Mouse (Mus musculus): Measurements from ENCODE around the gene Ccne1. TPM values are rescaled to one million over a fixed set of nuclear protein-coding genes. Genes with fewer than 3 reads are reported as not detected.
A peak's percentile ranks its signal among the peaks of the same experiment; 100 is the strongest.
"Not testable (repeated sequence)": the region's sequence is repeated elsewhere in the genome, so short reads cannot be mapped to it uniquely, and the experiment has no call there.

The Ccne1 gene
- polyA plus RNA-seq, 1 experiment from 2014 or later, result 101 TPM

DNA sequence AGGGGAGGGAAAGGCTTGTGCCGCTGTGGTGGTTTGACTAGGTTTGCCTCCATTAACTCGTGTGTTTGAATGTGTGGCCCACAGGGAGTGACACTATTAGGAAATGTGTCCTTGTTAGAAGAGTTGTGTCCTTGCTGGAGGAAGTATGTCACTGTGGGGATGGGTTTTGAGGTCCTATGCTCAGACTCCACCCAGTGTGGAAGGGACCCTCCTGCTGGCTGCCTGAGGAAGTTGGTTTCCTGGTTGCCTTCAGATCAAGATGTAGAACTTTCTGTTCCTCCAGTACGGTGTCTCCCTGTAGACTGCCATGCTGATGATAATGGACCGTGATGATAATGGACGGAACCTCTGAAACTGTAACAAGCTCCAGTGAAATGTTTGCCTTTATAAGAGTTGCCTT lies 27.1 kb upstream of the Ccne1 start:
- no peak overlapping the region for H3K4me3 ChIP-seq (ENCODE audit: low read depth, low read length)
- no peak overlapping the region for H3K9ac ChIP-seq (replicated peaks; ENCODE audit: low read length)
- no peaks in the 10 kb centered on the region for H3K9me3 ChIP-seq (replicated peaks; ENCODE audit: control insufficient read depth, low read length)
- H3K27me3 ChIP-seq (ENCODE audit: control insufficient read depth, insufficient read depth, low read length), result no peaks in the 10 kb centered on the region
- 88% methylated on average over 5 of the region's 5 CpGs for WGBS
- ATAC-seq (replicated peaks; ENCODE audit: insufficient number of reproducible peaks, low FRiP score, low TSS enrichment, low read depth), result no peak
- H3K27ac ChIP-seq (replicated peaks; ENCODE audit: low read depth, low read length), result no peak overlapping the region
- DNase-seq (ENCODE audit: low spot score), result no peak
- 0 out of 2 replicates have a peak, but pooled peaks cover 2% of the 10 kb centered on the region for H3K4me1 ChIP-seq (ENCODE audit: control insufficient read depth, insufficient read depth, low read length)
- no peaks in the 10 kb centered on the region for H3K36me3 ChIP-seq (replicated peaks; ENCODE audit: control insufficient read depth, insufficient read depth, low read depth, low read length)
- H3K4me2 ChIP-seq (ENCODE audit: low read depth, low read length), result no peak overlapping the region

DNA sequence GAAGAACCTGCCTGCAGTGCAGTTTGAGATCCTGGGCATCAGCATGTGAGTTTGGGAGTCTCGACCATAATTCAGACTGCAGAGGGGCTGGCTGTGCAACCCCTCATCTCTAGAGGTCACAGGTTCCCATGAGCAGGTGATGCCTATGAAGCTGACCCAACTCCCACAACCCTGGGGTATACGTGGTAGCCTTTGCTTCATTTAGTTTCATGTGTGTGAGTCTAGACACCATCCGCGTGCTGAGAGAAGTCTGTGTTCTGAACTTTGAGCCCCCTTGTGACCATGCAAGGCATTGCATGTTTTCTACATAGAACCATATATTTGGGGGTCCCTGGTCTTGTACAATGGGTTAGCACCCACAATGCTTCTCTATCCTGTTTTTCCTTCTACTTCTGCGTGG lies 23.9 kb upstream of the Ccne1 start:
- 36% methylated on average over 5 of the region's 5 CpGs for WGBS
- H3K9me3 ChIP-seq (replicated peaks; ENCODE audit: control insufficient read depth, low read length), result no peaks in the 10 kb centered on the region
- H3K36me3 ChIP-seq (replicated peaks; ENCODE audit: control insufficient read depth, insufficient read depth, low read depth, low read length), result no peaks in the 10 kb centered on the region
- no peaks in the 10 kb centered on the region for H3K27me3 ChIP-seq (ENCODE audit: control insufficient read depth, insufficient read depth, low read length)
- no peak overlapping the region for H3K9ac ChIP-seq (replicated peaks; ENCODE audit: low read length)
- no peak overlapping the region for H3K4me3 ChIP-seq (ENCODE audit: low read depth, low read length)
- DNase-seq (ENCODE audit: low spot score), result peak; percentile 74
- H3K4me1 ChIP-seq (ENCODE audit: control insufficient read depth, insufficient read depth, low read length), result 0 out of 2 replicates have a peak, but pooled peaks cover 2% of the 10 kb centered on the region
- H3K27ac ChIP-seq (replicated peaks; ENCODE audit: low read depth, low read length), result no peak overlapping the region
- no peak for ATAC-seq (replicated peaks; ENCODE audit: insufficient number of reproducible peaks, low FRiP score, low TSS enrichment, low read depth)
- H3K4me2 ChIP-seq (ENCODE audit: low read depth, low read length), result no peak overlapping the region

DNA sequence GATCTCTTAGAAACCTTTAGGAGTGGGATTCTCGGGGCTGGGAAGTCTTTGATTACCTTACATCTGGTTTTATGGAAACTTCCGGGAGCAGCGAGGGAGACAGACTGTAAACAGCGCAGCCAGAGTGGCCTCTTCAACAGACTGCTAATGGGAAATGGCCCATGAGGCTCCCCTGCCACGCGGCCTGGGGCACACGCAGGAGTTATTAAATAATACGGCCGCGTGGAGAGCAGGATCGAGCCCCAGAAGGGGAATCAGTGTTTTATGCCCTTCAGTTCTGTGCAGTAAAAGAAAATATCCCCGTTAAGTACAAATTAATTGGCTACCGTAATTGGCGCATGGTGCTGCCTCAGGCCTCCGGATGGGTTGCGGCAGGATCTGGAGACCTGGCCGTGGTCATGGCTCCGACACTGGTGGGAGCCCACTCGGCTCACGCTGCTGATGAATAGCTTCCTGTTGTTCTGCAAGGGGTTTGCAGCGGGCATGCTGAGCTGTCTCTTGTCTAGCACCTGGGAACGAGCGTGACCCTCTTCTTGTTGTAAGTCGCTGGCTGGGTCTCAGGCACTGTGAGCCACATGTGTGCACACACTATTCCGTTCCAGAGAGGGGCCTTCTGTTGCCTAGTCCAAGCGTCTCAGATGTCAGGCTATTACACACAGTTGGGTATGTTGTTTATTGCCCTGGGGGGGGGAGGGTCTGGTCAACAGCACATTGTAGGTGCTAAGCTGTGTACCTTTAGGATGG lies 22.8 kb upstream of the Ccne1 start:
- Histone ChIP-seq H3K4me2 (ENCODE audit: low read depth, low read length) (no peak overlapping the region), H3K4me1 (ENCODE audit: control insufficient read depth, insufficient read depth, low read length) (0 out of 2 replicates have a peak, but pooled peaks cover 2% of the 10 kb centered on the region), H3K4me3 (ENCODE audit: low read depth, low read length) (no peak overlapping the region), H3K27me3 (ENCODE audit: control insufficient read depth, insufficient read depth, low read length) (no peaks in the 10 kb centered on the region), H3K36me3 (replicated peaks; ENCODE audit: control insufficient read depth, insufficient read depth, low read depth, low read length) (no peaks in the 10 kb centered on the region), H3K27ac (replicated peaks; ENCODE audit: low read depth, low read length) (no peak overlapping the region), H3K9ac (replicated peaks; ENCODE audit: low read length) (no peak overlapping the region), H3K9me3 (replicated peaks; ENCODE audit: control insufficient read depth, low read length) (no peaks in the 10 kb centered on the region)
- DNase-seq (ENCODE audit: low spot score) (peak; percentile 36), ATAC-seq (replicated peaks; ENCODE audit: insufficient number of reproducible peaks, low FRiP score, low TSS enrichment, low read depth) (no peak)
- 52% methylated on average over 26 of the region's 26 CpGs for WGBS

- Histone ChIP-seq H3K4me3 (ENCODE audit: low read depth, low read length) (no peak overlapping the region), H3K36me3 (replicated peaks; ENCODE audit: control insufficient read depth, insufficient read depth, low read depth, low read length) (no peaks in the 10 kb centered on the region), H3K9ac (replicated peaks; ENCODE audit: low read length) (no peak overlapping the region), H3K4me2 (ENCODE audit: low read depth, low read length) (no peak overlapping the region), H3K4me1 (ENCODE audit: control insufficient read depth, insufficient read depth, low read length) (0 out of 2 replicates have a peak, but pooled peaks cover 2% of the 10 kb centered on the region), H3K9me3 (replicated peaks; ENCODE audit: control insufficient read depth, low read length) (no peaks in the 10 kb centered on the region), H3K27me3 (ENCODE audit: control insufficient read depth, insufficient read depth, low read length) (no peaks in the 10 kb centered on the region), H3K27ac (replicated peaks; ENCODE audit: low read depth, low read length) (no peak overlapping the region)
- no peak for ATAC-seq (replicated peaks; ENCODE audit: insufficient number of reproducible peaks, low FRiP score, low TSS enrichment, low read depth)
- DNase-seq (ENCODE audit: low spot score), result no peak
- 84% methylated on average over 6 of the region's 6 CpGs for WGBS
Observed at GRCm38 (mm10) chr7:38129491-38129890, 22.2 kb upstream of the Ccne1 start.

- not testable (repeated sequence) for H3K27ac ChIP-seq (replicated peaks; ENCODE audit: low read depth, low read length); H3K4me1 ChIP-seq (ENCODE audit: control insufficient read depth, insufficient read depth, low read length); H3K9me3 ChIP-seq (replicated peaks; ENCODE audit: control insufficient read depth, low read length); DNase-seq (ENCODE audit: low spot score); H3K4me2 ChIP-seq (ENCODE audit: low read depth, low read length); H3K4me3 ChIP-seq (ENCODE audit: low read depth, low read length); ATAC-seq (replicated peaks; ENCODE audit: insufficient number of reproducible peaks, low FRiP score, low TSS enrichment, low read depth); H3K9ac ChIP-seq (replicated peaks; ENCODE audit: low read length); H3K36me3 ChIP-seq (replicated peaks; ENCODE audit: control insufficient read depth, insufficient read depth, low read depth, low read length); H3K27me3 ChIP-seq (ENCODE audit: control insufficient read depth, insufficient read depth, low read length)
- 65% methylated on average over 5 of the region's 5 CpGs for WGBS
Observed at GRCm38 (mm10) chr7:38128256-38128655, 20.9 kb upstream of the Ccne1 start.

DNA sequence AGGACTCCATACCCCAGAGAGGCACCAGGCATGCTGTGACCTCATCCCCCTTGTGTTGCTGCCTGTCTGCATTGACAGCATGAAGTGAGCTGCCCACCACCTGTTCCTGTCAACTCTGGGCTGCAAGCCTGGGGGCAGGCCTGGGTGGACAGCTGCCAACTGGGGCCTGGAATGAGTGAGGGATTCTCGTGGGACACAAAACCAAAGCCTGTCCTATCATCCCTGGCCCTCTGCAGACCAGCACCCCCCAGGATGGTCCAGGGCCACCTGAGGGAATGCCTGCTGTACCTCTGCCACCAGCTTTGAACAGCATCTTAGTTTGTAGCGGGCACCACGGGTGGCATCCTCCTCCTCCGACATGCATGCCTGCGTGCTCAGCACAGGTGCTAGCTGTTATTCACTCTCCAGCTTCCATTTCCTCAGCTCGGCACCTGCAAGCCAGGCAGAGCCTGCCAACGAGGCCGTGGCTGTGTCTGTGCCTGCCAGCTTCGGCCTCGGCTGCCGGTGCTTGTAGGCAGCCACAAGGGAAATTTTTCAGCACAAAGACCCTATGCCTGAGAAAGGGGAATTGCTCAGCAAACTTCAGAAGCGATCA lies 18.3 kb upstream of the Ccne1 start:
- H3K27me3 ChIP-seq (ENCODE audit: control insufficient read depth, insufficient read depth, low read length), result no peaks in the 10 kb centered on the region
- no peak overlapping the region for H3K9ac ChIP-seq (replicated peaks; ENCODE audit: low read length)
- no peak overlapping the region for H3K4me2 ChIP-seq (ENCODE audit: low read depth, low read length)
- ATAC-seq (replicated peaks; ENCODE audit: insufficient number of reproducible peaks, low FRiP score, low TSS enrichment, low read depth) (no peak), DNase-seq (ENCODE audit: low spot score) (no peak)
- no peaks in the 10 kb centered on the region for H3K9me3 ChIP-seq (replicated peaks; ENCODE audit: control insufficient read depth, low read length)
- H3K4me3 ChIP-seq (ENCODE audit: low read depth, low read length), result no peak overlapping the region
- H3K27ac ChIP-seq (replicated peaks; ENCODE audit: low read depth, low read length), result no peak overlapping the region
- H3K36me3 ChIP-seq (replicated peaks; ENCODE audit: control insufficient read depth, insufficient read depth, low read depth, low read length), result no peaks in the 10 kb centered on the region
- H3K4me1 ChIP-seq (ENCODE audit: control insufficient read depth, insufficient read depth, low read length), result 0 out of 2 replicates have a peak, but pooled peaks cover 2% of the 10 kb centered on the region
- 76% methylated on average over 12 of the region's 12 CpGs for WGBS

GRCm38 (mm10) chr7:38124164-38124563 lies 16.8 kb upstream of the Ccne1 start:
- not testable (repeated sequence) for H3K27me3 ChIP-seq (ENCODE audit: control insufficient read depth, insufficient read depth, low read length); H3K27ac ChIP-seq (replicated peaks; ENCODE audit: low read depth, low read length); DNase-seq (ENCODE audit: low spot score); H3K4me3 ChIP-seq (ENCODE audit: low read depth, low read length); H3K9ac ChIP-seq (replicated peaks; ENCODE audit: low read length); H3K9me3 ChIP-seq (replicated peaks; ENCODE audit: control insufficient read depth, low read length); H3K36me3 ChIP-seq (replicated peaks; ENCODE audit: control insufficient read depth, insufficient read depth, low read depth, low read length); ATAC-seq (replicated peaks; ENCODE audit: insufficient number of reproducible peaks, low FRiP score, low TSS enrichment, low read depth); H3K4me1 ChIP-seq (ENCODE audit: control insufficient read depth, insufficient read depth, low read length); H3K4me2 ChIP-seq (ENCODE audit: low read depth, low read length)
- 85% methylated on average over 2 of the region's 2 CpGs for WGBS

- no peak overlapping the region for H3K4me2 ChIP-seq (ENCODE audit: low read depth, low read length)
- no peak overlapping the region for H3K9ac ChIP-seq (replicated peaks; ENCODE audit: low read length)
- H3K27me3 ChIP-seq (ENCODE audit: control insufficient read depth, insufficient read depth, low read length), result no peaks in the 10 kb centered on the region
- no peak for DNase-seq (ENCODE audit: low spot score)
- no peaks in the 10 kb centered on the region for H3K9me3 ChIP-seq (replicated peaks; ENCODE audit: control insufficient read depth, low read length)
- ATAC-seq (replicated peaks; ENCODE audit: insufficient number of reproducible peaks, low FRiP score, low TSS enrichment, low read depth), result no peak
- H3K4me3 ChIP-seq (ENCODE audit: low read depth, low read length), result no peak overlapping the region
- H3K4me1 ChIP-seq (ENCODE audit: control insufficient read depth, insufficient read depth, low read length), result no peaks in the 10 kb centered on the region
- 5% methylated on average over 1 of the region's 1 CpGs for WGBS
- H3K36me3 ChIP-seq (replicated peaks; ENCODE audit: control insufficient read depth, insufficient read depth, low read depth, low read length), result no peaks in the 10 kb centered on the region
- H3K27ac ChIP-seq (replicated peaks; ENCODE audit: low read depth, low read length), result no peak overlapping the region
Observed at GRCm38 (mm10) chr7:38118594-38118993, 11.3 kb upstream of the Ccne1 start.

Measured in embryonic facial prominence, embryonic 11.5 days (tissue).